Mouse (Mus musculus) thymus, adult 2 months (tissue): ENCODE data around the gene Gm42791. TPM values are rescaled to one million over a fixed set of nuclear protein-coding genes. Genes with fewer than 3 reads are reported as not detected.

Experiments used
- DNase-seq: peaks from one replicate; pipeline ENCODE4 v3.0.0; 2021
- H3K27ac ChIP-seq: fragments of 200-500 bp; 2 replicates; pipeline ENCODE4 v1.5.1; 2012; ENCODE audit warnings: low read length, control low read depth; ENCODE audit not compliant: control insufficient read depth, insufficient read depth
- H3K27me3 ChIP-seq: fragments of 200-500 bp; 2 replicates; pipeline ENCODE4 v1.6.1; 2012; ENCODE audit warnings: mild to moderate bottlenecking, low read length, moderate library complexity, mixed read lengths; ENCODE audit not compliant: control insufficient read depth, insufficient read depth
- H3K36me3 ChIP-seq: fragments of 200-500 bp; 2 replicates; pipeline ENCODE4 v1.6.1; 2012; ENCODE audit warnings: mild to moderate bottlenecking, low read length, moderate library complexity; ENCODE audit not compliant: control insufficient read depth, insufficient read depth
- H3K4me1 ChIP-seq: fragments of 200-500 bp; replicated peaks from 2 replicates; pipeline ENCODE4 v1.6.1; 2012; ENCODE audit warnings: low read length; ENCODE audit not compliant: control insufficient read depth, insufficient read depth
- H3K4me3 ChIP-seq: fragments of 200-500 bp; 2 replicates; pipeline ENCODE4 v1.5.1; 2012; ENCODE audit warnings: mild to moderate bottlenecking, low read length, control low read depth, moderate library complexity; ENCODE audit not compliant: control insufficient read depth, insufficient read depth
- CTCF ChIP-seq: fragments of 200-500 bp; IDR thresholded peaks from 2 replicates; pipeline ENCODE4 v1.5.1; 2012; ENCODE audit warnings: mild to moderate bottlenecking, control low read depth, low read length, moderate library complexity, borderline replicate concordance; ENCODE audit not compliant: control insufficient read depth, poor library complexity, insufficient read depth; ENCODE audit errors: extremely low read depth
- POLR2A ChIP-seq: fragments of 200-500 bp; IDR thresholded peaks from 2 replicates; pipeline ENCODE4 v1.6.1; 2012; ENCODE audit warnings: mild to moderate bottlenecking, low read length, control low read depth, moderate library complexity; ENCODE audit not compliant: control insufficient read depth, poor library complexity, insufficient read depth; ENCODE audit errors: extremely low read depth
- WGBS: fragments of 180-500 bp; shearing (Covaris S2); methylation state at CpG from one replicate; pipeline ENCODE4 v1.1.7; 2018; 5-methylcytosine and 5-hydroxymethylcytosine counted together
- polyA plus RNA-seq: library from polyadenylated mRNA; depleted of rRNA; stranded (reverse); fragments of >200 nt; gene quantifications from 2 replicates; pipeline ENCODE4 v1.2.3, GENCODE M21; 2012

Gm42791 gene
- polyA plus RNA-seq, 1 experiment, result not detected

GRCm38 (mm10) chr5:148943444-148943843, 51.5 kb downstream of the Gm42791 start:
- 98% methylated on average over 10 of the region's 10 CpGs for WGBS
- no peaks in the 10 kb centered on the region for H3K4me1 ChIP-seq

DNA sequence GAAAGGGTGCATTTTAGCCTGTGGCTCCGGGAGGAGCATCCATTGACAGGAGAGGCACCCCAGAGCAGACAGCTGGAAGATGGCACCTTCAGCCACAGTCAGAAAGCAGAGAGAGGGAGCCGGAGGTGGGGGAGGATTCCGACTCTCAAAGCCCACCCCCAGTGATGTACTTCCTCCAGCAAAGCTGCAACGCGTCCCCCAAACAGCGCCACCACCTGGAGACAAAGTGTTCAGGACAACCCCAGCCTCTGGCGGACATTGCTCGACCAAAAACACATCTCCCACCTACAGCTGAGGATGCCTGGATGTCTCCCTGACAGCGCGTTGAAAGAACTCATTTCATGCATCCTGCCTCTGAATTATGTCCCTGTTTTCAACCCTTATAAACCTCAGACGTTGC, 52.0 kb downstream of the Gm42791 start:
- no peak for DNase-seq
- no peaks in the 10 kb centered on the region for H3K36me3 ChIP-seq
- H3K4me1 ChIP-seq, result no peaks in the 10 kb centered on the region
- WGBS, result 92% methylated on average over 11 of the region's 11 CpGs
- no peak for TF ChIP-seq CTCF
- TF ChIP-seq POLR2A, result no peak
- H3K27me3 ChIP-seq, result no peaks in the 10 kb centered on the region
- H3K27ac ChIP-seq, result no peak overlapping the region
- no peak overlapping the region for H3K4me3 ChIP-seq

More at GRCm38 (mm10) chr5:148943444-148943843, 51.5 kb downstream of the Gm42791 start:
- TF ChIP-seq POLR2A, result no peak
- Histone ChIP-seq H3K27me3 (no peaks in the 10 kb centered on the region), H3K27ac (no peak overlapping the region), H3K36me3 (no peaks in the 10 kb centered on the region), H3K4me3 (no peak overlapping the region)
- no peak for DNase-seq

DNA sequence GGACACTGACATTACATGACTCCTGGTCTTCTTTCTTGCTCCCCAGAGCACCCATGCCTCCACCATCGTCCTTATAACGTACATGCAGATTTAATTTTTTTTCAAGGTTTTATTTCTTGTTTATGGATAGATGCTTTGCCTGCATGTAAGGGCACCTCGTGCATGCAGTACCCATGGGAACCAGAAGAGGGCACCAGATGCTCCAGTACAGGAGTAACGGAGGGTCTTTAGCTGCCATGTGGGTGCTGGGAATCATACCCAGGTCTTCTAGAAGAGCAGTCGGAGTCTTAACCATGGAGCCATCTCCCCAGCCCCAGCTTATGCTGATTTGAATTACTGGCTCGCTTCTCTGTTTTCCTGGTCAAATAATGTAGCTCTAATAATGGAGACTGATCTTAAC, 52.6 kb downstream of the Gm42791 start:
- no peaks in the 10 kb centered on the region for H3K27me3 ChIP-seq
- WGBS, result 98% methylated on average over 6 of the region's 6 CpGs

GRCm38 (mm10) chr5:148941867-148942266, 53.1 kb downstream of the Gm42791 start:
- no peak for DNase-seq
- no peak overlapping the region for H3K4me3 ChIP-seq
- no peaks in the 10 kb centered on the region for H3K4me1 ChIP-seq
- WGBS, result 95% methylated on average over 10 of the region's 10 CpGs
- H3K36me3 ChIP-seq, result no peaks in the 10 kb centered on the region
- no peak for TF ChIP-seq CTCF
- no peak for TF ChIP-seq POLR2A
- no peaks in the 10 kb centered on the region for H3K27me3 ChIP-seq
- no peak overlapping the region for H3K27ac ChIP-seq

More for the DNA sequence above, 52.6 kb downstream of the Gm42791 start:
- DNase-seq, result peak; percentile 33
- Histone ChIP-seq H3K4me1 (no peaks in the 10 kb centered on the region), H3K27ac (no peak overlapping the region), H3K36me3 (no peaks in the 10 kb centered on the region), H3K4me3 (no peak overlapping the region)
- TF ChIP-seq CTCF (no peak; the same call in 1 of the 2 replicates), POLR2A (no peak)

GRCm38 (mm10) chr5:148939948-148940382, 55.0 kb downstream of the Gm42791 start:
- H3K4me3 ChIP-seq, result no peak overlapping the region
- H3K27me3 ChIP-seq, result no peaks in the 10 kb centered on the region
- TF ChIP-seq POLR2A (no peak), CTCF (no peak)
- H3K27ac ChIP-seq, result no peak overlapping the region
- H3K4me1 ChIP-seq, result no peaks in the 10 kb centered on the region
- no peak for DNase-seq
- WGBS, result 94% methylated on average over 11 of the region's 11 CpGs
- no peaks in the 10 kb centered on the region for H3K36me3 ChIP-seq

DNA sequence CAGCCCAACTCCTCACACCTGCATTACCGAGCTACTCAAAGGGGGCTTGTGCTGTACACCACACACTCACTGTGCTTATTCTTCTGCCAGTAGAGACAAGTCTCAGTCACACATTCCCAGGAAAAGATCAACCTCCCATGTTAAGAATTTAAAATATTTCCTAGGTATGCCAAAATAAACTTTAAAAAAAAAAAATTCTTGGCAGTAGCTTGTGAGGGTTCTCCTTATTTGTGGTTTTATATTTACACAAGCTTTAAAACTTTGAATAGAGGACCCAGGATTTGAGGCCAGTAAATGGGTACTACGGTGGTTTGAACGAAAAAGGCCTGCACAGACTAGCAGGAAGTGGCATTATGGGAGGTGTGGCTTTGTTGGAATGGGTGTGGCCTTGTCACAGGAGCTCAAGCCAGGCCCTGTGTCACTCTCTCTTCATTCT, 58.4 kb downstream of the Gm42791 start:
- no peak for DNase-seq
- H3K4me1 ChIP-seq, result no peaks in the 10 kb centered on the region
- no peak overlapping the region for H3K27ac ChIP-seq
- WGBS, result 76% methylated on average over 3 of the region's 3 CpGs
- H3K36me3 ChIP-seq, result no peaks in the 10 kb centered on the region
- H3K4me3 ChIP-seq, result no peak overlapping the region
- TF ChIP-seq CTCF, result no peak
- TF ChIP-seq POLR2A, result no peak
- no peaks in the 10 kb centered on the region for H3K27me3 ChIP-seq

- DNase-seq, result no peak
- no peaks in the 10 kb centered on the region for H3K4me1 ChIP-seq
- H3K27ac ChIP-seq, result no peak overlapping the region
- no peak for TF ChIP-seq POLR2A
- TF ChIP-seq CTCF, result no peak
- no peaks in the 10 kb centered on the region for H3K36me3 ChIP-seq
- H3K27me3 ChIP-seq, result no peaks in the 10 kb centered on the region
- no peak overlapping the region for H3K4me3 ChIP-seq
- WGBS, result 97% methylated on average over 6 of the region's 6 CpGs
Observed at GRCm38 (mm10) chr5:148935871-148936270, 59.1 kb downstream of the Gm42791 start.
